Mouse (Mus musculus): ENCODE data around the gene Pacsin2.

DNA sequence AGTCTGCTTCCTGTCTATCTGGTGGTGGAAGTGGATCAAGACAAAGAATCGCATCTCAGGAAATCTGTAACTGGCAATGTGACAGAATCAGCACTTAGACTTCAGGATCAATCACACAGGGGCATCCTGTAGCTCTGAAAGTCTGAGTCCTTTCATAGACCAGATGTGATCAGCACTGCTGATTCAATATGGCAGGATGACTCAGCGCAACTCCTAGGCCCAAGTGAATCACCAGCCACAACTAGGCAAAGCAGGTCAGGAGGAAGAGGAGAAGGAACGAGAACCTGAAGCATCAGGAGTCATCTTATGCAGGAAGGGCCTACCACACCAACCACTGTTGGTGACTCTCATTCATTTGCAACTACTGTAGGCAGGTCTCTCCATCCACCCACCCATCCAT is 60.4 kb downstream of the Pacsin2 start:
- TF ChIP-seq CTCF (conservative IDR thresholded peaks at IDR 0.05; ENCODE audit: low read length) (no peak), POU5F1 (IDR thresholded peaks at IDR 0.05; ENCODE audit: borderline replicate concordance, low read length) (no peak)

All from E14TG2a.4 (cell line).